Mouse (Mus musculus) gastrocnemius, postnatal 25 days (tissue): ENCODE measurements at regions not wholly inside any gene's neighbourhood (a gene's known extent, or its start where the extent isn't known, plus 50 kb on each side); places are given as distances from the start of the nearest gene placed in this dataset.
A peak's percentile ranks its signal among the peaks of the same experiment; 100 is the strongest.

Experiments
- DNase-seq: peaks from one replicate; pipeline ENCODE4 v3.0.0; 2022

DNA sequence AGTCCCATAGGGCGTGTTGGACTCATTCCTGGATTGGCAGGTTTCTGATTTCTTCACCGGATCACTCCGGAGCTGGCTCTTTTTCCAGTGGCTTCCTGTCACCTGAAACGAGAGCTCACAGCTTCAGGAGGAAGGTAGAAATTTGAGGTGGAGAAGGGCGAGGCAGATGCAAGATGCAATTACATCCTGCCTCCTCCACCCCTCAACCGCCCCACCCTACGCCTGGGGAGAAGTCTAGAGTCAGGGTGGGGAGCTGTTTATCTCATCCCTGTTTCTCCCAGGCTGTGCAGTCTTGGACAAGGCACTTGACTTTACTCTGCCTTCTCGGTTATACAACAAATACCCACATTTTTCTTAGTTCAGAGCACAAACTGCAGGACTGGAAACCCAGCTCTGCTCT is 302.8 kb upstream of the Klf3 start:
- peak; percentile 43 for DNase-seq

GRCm38 (mm10) chr5:64500866-64501265 is 302.3 kb upstream of the Klf3 start:
- peak; percentile 30 for DNase-seq

GRCm38 (mm10) chr5:64501746-64502145 is 301.4 kb upstream of the Klf3 start:
- no peak for DNase-seq

DNA sequence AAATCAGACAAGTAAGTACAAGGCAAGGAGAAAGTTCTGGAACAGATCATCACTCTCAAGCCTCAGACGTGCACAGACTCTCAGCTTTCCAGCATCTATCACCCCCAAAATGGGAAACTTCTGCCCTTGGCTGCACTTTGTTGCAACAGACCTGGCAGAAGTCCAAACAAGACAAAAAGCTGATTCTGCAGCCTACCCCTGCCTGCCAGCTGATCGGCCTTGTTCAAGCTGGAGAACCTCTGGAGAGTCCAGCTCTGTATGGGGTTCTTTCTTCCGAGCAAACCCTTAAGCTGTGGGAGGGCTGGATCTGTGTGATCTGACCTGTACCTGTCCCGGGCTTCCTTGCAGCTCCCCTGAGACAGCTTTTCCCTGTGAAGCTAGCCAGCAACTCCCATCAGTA is 299.7 kb upstream of the Klf3 start:
- peak; percentile 49 for DNase-seq

DNA sequence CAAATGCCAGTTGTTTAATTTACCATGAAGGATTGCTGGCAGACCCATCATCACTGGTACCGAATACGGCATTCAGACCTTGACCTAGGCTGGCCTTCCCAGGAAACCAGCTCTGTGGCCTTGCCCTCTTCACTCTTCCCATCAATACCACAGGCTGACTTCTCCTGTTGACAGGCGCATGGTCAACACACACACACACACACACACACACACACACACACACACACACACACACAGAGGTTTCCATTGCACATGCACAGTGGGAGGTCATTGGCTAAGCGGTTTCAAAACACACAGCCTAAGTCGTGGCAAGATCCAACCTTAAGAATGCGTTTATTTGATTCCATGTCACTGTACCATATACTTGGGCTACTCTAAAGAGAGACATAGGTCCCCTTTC is 298.7 kb upstream of the Klf3 start:
- DNase-seq, result no peak

- peak; percentile 68 for DNase-seq
Measured at GRCm38 (mm10) chr5:64505227-64505834, 297.9 kb upstream of the Klf3 start.

DNA sequence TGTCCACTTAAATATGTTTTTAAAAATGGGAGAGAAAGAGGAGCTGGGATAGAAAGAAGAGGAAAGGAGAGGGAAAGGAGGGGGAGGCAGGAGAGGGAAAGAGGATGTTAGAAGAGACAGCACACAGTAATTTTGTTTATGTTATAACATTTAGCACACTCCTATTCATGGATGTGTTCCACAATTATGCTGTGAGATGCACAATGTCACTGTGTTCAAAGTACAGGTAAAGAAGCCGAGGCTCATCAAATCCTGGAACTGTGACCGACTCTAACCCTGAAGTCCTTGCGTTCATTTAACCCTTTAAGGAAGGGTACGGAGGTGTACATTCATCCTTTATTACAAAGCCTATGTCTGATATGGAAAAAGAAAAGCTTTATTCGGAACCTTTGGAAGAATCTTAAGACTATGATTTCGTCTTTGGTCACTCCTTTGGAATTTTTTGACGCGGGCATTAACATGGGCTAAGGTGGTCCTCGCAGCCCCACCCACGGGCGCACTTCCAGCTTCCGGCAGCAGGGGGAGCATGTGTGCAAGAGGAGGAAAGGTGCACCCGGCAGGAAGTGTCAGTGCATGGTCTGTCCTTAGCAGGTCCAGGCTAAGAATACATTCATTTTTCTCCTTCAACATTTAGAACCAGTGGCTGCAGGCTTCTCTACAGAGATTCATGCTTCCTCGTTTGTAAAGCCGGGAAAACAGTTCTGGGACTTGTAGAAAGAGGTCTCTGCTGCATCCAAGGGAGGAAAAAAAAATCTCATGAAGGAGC is 297.2 kb upstream of the Klf3 start:
- DNase-seq, result peak; percentile 67

DNA sequence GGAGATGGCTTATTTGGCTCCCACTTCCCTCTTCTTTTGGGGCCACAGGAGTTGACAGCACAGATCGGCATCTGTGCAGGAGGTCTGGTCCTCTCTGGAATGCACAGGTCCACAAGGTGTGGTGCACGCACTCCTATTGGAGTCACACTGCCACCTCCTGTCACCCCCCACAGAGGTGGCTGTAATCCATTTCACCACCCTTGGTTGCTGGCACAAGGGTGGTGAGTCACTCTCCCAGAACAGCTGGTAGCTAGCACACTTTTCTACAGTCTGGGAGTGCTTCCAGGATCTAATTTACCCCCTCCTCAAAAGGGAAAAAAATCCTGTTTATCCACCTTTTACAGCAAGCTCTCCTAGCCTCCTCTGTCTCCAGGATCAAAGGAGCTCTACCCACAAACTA is 294.6 kb upstream of the Klf3 start:
- DNase-seq, result no peak

DNA sequence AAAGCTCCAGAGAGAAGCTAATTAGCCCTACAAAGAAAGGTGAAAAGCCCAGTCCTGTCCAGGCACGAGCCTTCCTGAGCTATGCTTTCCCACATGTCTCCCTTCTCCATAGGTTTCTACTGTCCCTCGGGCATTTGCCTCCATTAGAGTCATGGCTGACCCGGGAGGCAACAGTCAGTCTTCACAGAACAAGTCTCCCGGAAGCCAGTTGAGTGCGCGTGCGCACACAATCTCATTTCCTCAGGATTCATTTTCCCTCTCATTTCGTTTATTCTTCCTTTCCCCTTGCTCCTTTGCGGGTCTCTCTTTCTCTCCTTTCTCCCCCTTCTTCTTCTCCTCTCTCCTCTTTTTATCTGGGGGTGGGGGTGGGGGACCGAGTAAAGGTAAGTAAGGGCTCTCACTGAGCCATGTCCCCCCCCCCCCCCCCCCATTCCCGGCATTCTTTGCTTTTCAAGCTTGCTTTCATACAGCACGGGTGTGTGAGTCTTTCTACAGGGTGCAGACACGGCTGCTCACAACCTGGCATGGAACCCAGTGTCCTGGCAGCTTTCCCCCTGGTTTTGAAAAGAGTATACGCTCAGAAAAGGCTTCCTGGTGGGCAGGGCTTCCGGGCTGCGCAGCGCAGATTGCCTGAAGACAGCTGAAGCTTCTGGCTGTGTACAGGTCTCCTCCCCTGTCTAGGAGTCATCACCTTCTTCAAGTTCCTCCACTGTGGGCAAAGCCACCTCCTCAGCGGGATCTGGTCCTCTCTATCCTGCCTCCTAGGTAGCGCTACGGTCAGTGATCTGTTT is 289.8 kb upstream of the Klf3 start:
- no peak for DNase-seq

DNA sequence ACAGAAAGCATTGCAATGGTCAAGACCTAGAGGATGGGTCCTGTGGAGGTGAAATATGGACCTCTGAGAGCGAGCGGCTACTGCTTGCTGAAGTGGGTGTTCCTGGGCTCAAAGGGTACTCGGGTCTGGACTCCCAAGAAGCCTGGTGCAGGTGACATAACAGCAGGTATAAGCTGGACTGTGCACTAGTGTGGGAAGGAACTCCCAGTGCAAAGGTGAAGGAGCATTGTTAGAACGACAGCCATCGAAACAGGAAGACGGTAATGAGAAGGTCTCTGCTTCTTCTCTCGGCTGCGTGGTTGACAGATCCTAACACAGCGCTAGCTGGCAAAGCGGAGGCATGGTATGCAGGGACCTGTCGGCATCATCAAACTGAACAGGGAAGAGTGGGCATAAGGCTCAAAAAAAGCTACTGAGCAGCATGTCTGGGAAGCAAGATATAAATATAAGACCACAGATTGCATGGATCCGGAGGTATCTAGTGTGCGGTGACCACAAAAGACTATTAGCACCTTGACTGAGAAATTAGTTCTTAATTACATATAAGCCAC is 287.0 kb upstream of the Klf3 start:
- DNase-seq, result no peak

DNA sequence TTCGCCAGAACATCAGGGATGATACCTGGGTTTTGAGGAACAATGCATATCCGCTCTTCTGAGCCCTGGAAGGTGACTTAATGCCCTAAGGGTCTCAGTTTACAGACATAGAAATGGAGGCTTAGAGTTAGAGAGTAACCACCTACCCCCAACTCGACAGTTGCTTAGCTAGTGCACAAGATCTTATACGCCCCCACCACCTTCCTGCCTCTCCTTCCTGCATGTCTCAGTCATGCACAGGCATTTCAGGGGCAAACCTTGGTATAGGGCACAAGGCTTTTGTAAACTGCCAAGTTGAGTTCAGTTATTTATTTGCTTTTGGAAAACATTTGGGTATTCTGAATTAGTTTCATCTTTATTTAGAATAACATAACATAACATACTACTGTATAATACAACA is 285.9 kb upstream of the Klf3 start:
- DNase-seq, result no peak

- DNase-seq, result peak; percentile 63
Measured at GRCm38 (mm10) chr5:64517835-64518234, 285.4 kb upstream of the Klf3 start.

DNA sequence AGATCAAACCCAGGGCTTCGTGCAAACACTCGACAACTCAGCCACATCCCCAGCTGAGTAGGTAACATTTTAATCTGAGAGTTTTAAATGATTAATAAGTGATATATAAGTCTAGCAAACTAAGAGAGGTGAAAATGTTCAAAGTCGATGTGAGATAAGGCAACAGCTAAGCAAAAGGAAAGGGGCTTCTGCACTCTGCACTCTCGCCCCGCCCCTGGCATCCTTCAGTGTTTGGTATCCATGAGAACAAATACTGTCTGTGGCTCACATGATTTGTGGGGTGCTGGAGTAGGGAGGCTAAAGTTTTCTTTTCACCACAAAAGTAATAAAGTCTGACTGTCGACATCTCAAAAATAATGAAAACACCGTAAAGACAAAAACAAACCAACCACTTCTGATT is 284.2 kb upstream of the Klf3 start:
- no peak for DNase-seq

GRCm38 (mm10) chr5:64519731-64520130 is 283.5 kb upstream of the Klf3 start:
- DNase-seq, result no peak

GRCm38 (mm10) chr5:64521401-64521800 is 281.8 kb upstream of the Klf3 start:
- DNase-seq, result no peak

GRCm38 (mm10) chr5:64521969-64522368 is 281.2 kb upstream of the Klf3 start:
- DNase-seq, result no peak

GRCm38 (mm10) chr5:64526521-64526920 is 276.7 kb upstream of the Klf3 start:
- DNase-seq, result no peak

- no peak for DNase-seq
Measured at GRCm38 (mm10) chr5:64527962-64528361, 275.2 kb upstream of the Klf3 start.

DNA sequence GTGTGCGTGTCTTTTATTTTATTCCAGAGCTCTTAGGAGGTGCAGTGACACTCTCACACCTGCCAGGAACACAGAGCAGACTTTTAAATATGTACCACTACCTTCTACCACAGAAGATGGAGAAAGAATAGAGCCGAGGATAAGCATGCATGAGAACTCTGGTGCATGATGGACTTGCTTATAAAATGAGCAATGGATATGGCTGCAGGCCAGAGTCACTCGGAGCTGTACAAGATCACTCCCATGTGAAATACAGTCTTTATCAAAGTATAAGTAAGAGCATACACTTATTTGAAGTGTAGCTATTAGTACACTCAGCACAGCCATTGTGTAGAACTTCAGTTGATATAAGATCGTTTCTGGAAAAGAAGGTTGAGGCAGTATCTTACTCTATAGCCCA is 268.8 kb upstream of the Klf3 start:
- DNase-seq, result no peak

- DNase-seq, result no peak
Measured at GRCm38 (mm10) chr5:64534947-64535346, 268.2 kb upstream of the Klf3 start.

DNA sequence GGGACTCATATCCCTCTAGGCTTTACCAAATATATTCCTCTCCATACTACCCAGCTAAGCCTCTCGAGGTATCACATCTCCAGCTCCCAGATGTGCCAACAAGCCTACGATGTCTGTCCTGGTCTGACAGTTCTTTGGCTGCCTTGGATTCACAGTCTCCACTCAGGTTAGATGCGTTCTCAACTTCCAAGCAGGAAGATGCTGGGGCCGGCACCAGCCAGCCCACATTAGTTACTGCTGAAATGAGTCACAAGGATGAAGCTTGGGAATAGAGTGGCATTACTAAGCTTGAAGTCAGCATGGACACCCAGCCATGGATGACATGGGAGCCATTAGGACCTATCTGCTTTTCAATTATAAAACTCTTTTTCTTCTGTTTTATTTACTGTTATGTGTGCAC is 267.6 kb upstream of the Klf3 start:
- no peak for DNase-seq

- no peak for DNase-seq
Measured at GRCm38 (mm10) chr5:64536393-64537112, 266.6 kb upstream of the Klf3 start.
